Mouse (Mus musculus): Measurements from ENCODE around the gene Klf4. TPM values are rescaled to one million over a fixed set of nuclear protein-coding genes. Genes with fewer than 3 reads are reported as not detected.

Gene Klf4
- 613 and 692 TPM in 2 replicates for polyA plus RNA-seq (2012; rRNA removed)

GRCm38 (mm10) chr4:55532407-55533195 is at the start of gene Klf4:
Klf4 (minus strand) TSS chr4:55532466.

Other genes starting within 250 kb of the Klf4 start
- 260 and 323 TPM in 2 replicates for gene Rad23b, start 182.4 kb downstream of the Klf4 start, polyA plus RNA-seq (2012; rRNA removed)

Measured in colon, adult 2 months (tissue).